Mouse (Mus musculus) forebrain, embryonic 14.5 days (tissue): ENCODE measurements around the gene Tex33. TPM values are rescaled to one million over a fixed set of nuclear protein-coding genes. Genes with fewer than 3 reads are reported as not detected.
"Not testable (repeated sequence)": the region's sequence is repeated elsewhere in the genome, so short reads cannot be mapped to it uniquely, and the experiment has no call there.

Experiments used
- ATAC-seq: fragments of 200-750 bp; cut with Nextera tagmentation; 2 replicates; pipeline ENCODE4 v1.8.0; 2017; ENCODE audit warnings: mild to moderate bottlenecking, moderate library complexity
- DNase-seq: peaks from one replicate; pipeline ENCODE4 v3.0.0-alpha.2; 2015; ENCODE audit warnings: low spot score
- H3K27ac ChIP-seq: fragments of 300-500 bp; sonication (generic); 2 replicates; pipeline ENCODE4 v1.5.1; 2014; ENCODE audit warnings: low read depth, mild to moderate bottlenecking, control low read depth, low read length, moderate library complexity
- H3K27me3 ChIP-seq: fragments of 300-500 bp; sonication (generic); replicated peaks from 2 replicates; pipeline ENCODE4 v1.6.1; 2014; ENCODE audit warnings: low read length, control low read depth, mixed read lengths; ENCODE audit not compliant: control insufficient read depth, insufficient read depth
- H3K36me3 ChIP-seq: fragments of 300-500 bp; sonication (generic); 2 replicates; pipeline ENCODE4 v1.6.1; 2014; ENCODE audit warnings: low read length, control low read depth; ENCODE audit not compliant: control insufficient read depth, insufficient read depth
- H3K4me1 ChIP-seq: fragments of 300-500 bp; sonication (generic); 2 replicates; pipeline ENCODE4 v1.6.1; 2014; ENCODE audit warnings: antibody characterized with exemption, low read length, control low read depth; ENCODE audit not compliant: control insufficient read depth, insufficient read depth
- H3K4me2 ChIP-seq: fragments of 300-500 bp; sonication (generic); 2 replicates; pipeline ENCODE4 v1.6.1; 2014; ENCODE audit warnings: mild to moderate bottlenecking, control low read depth, low read length
- H3K4me3 ChIP-seq: fragments of 300-500 bp; sonication (generic); 2 replicates; pipeline ENCODE4 v1.5.1; 2014; ENCODE audit warnings: low read depth, low read length, control low read depth
- H3K9ac ChIP-seq: fragments of 300-500 bp; sonication (generic); 2 replicates; pipeline ENCODE4 v1.6.1; 2014; ENCODE audit warnings: mild to moderate bottlenecking, low read length, control low read depth, moderate library complexity
- H3K9me3 ChIP-seq: fragments of 300-500 bp; sonication (generic); replicated peaks from 2 replicates; pipeline ENCODE4 v1.6.1; 2016; ENCODE audit warnings: low read length, control low read depth, mixed read lengths; ENCODE audit not compliant: control insufficient read depth
- whole genome bisulfite sequencing: fragments of 180-500 bp; shearing (Covaris S2); extraction: QIAGEN DNeasy Blood & Tissue Kit; methylation state at CpG from one replicate; pipeline ENCODE4 v1.1.7; 2014; 5-methylcytosine and 5-hydroxymethylcytosine counted together
- polyA plus RNA-seq: library from polyadenylated mRNA; unstranded; fragments of >200 nt; fragmentation: Nextera tagmentation; extraction: Ambion mirVana; gene quantifications from 2 replicates; pipeline ENCODE4 v1.2.1, GENCODE M21; 2014

Gene Tex33
- polyA plus RNA-seq, 1 experiment from 2014 or later: not detected

DNA sequence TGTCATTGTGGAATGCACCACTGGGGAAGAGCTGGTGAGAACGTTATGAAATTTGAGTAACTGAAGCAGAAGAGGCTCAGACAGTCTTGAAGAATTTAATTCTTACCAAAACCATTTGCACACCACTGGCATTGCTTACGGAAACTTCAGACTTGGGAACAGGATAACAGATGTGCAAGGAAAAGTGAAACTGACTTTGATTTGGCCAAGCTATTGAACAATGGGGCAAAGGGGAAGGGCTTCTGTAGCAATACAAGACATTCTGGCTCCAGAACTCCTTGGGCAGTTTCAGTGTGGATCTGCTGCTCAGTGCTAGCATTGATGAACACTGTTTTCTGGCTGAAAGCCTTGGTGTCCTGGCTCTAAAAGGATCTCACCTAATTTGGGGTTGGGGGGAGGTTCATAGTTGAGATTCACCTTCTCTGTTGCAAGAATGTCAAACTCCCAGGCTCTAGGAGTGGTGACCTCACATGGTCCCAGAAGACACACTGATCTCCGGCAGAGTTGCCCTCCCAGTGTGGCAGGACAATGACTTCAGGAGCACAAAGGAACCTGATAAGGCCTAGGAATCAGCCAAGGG lies 44.0 kb downstream of the Tex33 start:
- Histone ChIP-seq H3K4me1 (no peaks in the 10 kb centered on the region), H3K9me3 (no peaks in the 10 kb centered on the region), H3K4me3 (no peak overlapping the region), H3K4me2 (no peak overlapping the region), H3K27ac (no peak overlapping the region), H3K36me3 (no peaks in the 10 kb centered on the region), H3K27me3 (no peaks in the 10 kb centered on the region), H3K9ac (no peak overlapping the region)
- DNase-seq (no peak), ATAC-seq (no peak)
- WGBS: 60% methylated on average over 3 of the region's 3 CpGs

- no peak overlapping the region for H3K27ac ChIP-seq
- 91% methylated on average over 3 of the region's 3 CpGs for WGBS
- ATAC-seq: no peak
- no peak overlapping the region for H3K4me3 ChIP-seq
- no peaks in the 10 kb centered on the region for H3K9me3 ChIP-seq
- H3K9ac ChIP-seq: no peak overlapping the region
- no peaks in the 10 kb centered on the region for H3K4me1 ChIP-seq
- no peaks in the 10 kb centered on the region for H3K27me3 ChIP-seq
- H3K4me2 ChIP-seq: no peak overlapping the region
- no peak for DNase-seq
- no peaks in the 10 kb centered on the region for H3K36me3 ChIP-seq
Observed at GRCm38 (mm10) chr15:78344567-78344966, 51.1 kb downstream of the Tex33 start.

GRCm38 (mm10) chr15:78343683-78344082 lies 52.0 kb downstream of the Tex33 start:
- Histone ChIP-seq H3K36me3 (no peaks in the 10 kb centered on the region), H3K9me3 (no peaks in the 10 kb centered on the region), H3K27ac (no peak overlapping the region), H3K27me3 (no peaks in the 10 kb centered on the region), H3K9ac (no peak overlapping the region), H3K4me1 (no peaks in the 10 kb centered on the region), H3K4me3 (no peak overlapping the region), H3K4me2 (no peak overlapping the region)
- DNase-seq (no peak), ATAC-seq (no peak)
- 28% methylated on average over 1 of the region's 1 CpGs for WGBS

- H3K4me3 ChIP-seq, H3K27me3 ChIP-seq, H3K4me2 ChIP-seq, H3K9ac ChIP-seq, H3K36me3 ChIP-seq, DNase-seq, ATAC-seq, H3K27ac ChIP-seq, H3K4me1 ChIP-seq, H3K9me3 ChIP-seq: not testable (repeated sequence)
- 72% methylated on average over 5 of the region's 7 CpGs for WGBS
Observed at GRCm38 (mm10) chr15:78340919-78341318, 54.8 kb downstream of the Tex33 start.

DNA sequence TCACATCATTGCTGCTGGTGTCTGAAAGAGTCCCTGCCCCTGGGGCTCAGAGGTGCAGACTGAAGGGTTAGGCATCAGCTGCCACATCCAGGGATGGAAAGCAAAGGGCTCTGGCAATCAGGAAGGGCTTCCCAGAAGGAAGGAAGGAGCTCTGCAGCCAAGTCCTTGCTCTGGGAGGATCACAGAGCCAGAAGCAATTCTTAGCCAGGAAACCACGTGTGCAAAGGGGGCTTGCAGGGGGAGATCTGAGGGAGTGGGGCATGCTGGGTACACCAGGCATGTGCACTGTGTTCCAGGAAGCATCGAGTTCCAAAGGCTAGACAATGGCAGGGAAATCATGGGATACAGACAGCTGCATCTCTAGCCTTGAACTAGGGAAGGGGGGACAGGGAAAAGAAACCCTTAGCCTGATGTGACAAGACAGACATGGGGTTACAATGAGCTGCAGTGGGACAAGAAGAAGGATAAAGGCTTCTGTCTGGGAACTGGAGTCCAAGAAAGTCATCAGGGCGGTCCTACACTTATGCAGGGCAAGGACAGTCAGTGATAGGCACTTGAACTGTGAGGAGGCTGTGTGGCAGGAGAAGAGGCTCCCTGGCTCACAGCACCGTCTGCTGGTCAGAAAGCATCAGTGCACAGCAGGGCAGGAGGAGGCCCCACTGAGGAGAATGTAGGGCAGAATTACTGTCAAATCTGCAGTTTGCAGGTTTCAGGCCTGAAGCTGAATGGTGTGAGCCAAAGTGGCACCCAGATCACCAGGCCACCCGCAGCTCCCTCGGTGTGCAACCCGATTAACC lies 55.9 kb downstream of the Tex33 start:
- ATAC-seq, H3K36me3 ChIP-seq, H3K9ac ChIP-seq, H3K27me3 ChIP-seq, H3K4me1 ChIP-seq, H3K27ac ChIP-seq, H3K4me3 ChIP-seq, H3K4me2 ChIP-seq, H3K9me3 ChIP-seq: not testable (repeated sequence)
- peak; percentile 42 for DNase-seq
- WGBS: 26% methylated on average over 7 of the region's 7 CpGs

DNA sequence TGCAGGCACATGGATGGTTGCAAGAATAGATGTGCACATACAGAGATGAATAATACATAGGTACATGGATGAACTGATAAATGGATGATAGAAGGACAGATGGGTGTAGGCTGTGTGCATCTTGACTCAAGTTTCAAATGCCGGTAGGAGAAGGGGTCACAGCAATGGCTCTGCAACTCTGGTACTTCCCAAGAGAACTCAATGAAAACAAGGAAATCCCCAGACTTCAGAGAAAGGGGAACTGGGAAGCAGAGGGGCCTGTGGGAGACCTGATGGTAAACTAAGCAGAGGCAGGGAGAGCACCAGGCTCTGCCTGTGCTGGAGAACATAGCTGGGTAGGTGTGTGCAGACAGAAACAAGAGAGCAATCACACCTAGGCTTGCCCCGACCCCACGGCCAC lies 61.3 kb downstream of the Tex33 start:
- ATAC-seq: no peak
- 86% methylated on average over 3 of the region's 3 CpGs for WGBS
- H3K4me1 ChIP-seq: no peaks in the 10 kb centered on the region
- no peaks in the 10 kb centered on the region for H3K9me3 ChIP-seq
- H3K36me3 ChIP-seq: no peaks in the 10 kb centered on the region
- H3K27ac ChIP-seq: no peak overlapping the region
- no peak for DNase-seq
- H3K9ac ChIP-seq: no peak overlapping the region
- no peaks in the 10 kb centered on the region for H3K27me3 ChIP-seq
- H3K4me2 ChIP-seq: no peak overlapping the region
- H3K4me3 ChIP-seq: no peak overlapping the region

DNA sequence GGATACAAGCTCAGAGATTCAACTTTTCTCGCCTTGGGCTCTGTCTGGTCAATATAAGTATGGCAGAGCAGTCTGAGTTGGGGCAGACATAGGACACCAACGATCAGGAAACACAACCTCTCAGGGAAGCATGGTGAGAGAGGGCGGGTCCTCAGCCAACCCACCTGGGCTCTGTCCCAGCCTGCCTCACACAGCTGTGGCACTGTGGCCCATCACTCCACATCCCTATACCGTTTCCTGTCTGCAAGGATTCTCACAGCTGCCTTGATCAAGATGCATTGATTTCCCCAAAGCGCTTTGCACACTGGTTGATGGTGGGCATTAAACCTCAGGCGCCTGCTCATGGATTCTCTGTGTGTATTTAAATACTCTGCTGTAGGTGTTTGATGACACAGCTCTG lies 62.7 kb downstream of the Tex33 start:
- H3K9ac ChIP-seq: no peak overlapping the region
- WGBS: 81% methylated on average over 6 of the region's 6 CpGs
- H3K4me2 ChIP-seq: no peak overlapping the region
- no peak for ATAC-seq
- no peak overlapping the region for H3K4me3 ChIP-seq
- H3K36me3 ChIP-seq: no peaks in the 10 kb centered on the region
- H3K9me3 ChIP-seq: no peaks in the 10 kb centered on the region
- no peak for DNase-seq
- no peaks in the 10 kb centered on the region for H3K27me3 ChIP-seq
- H3K27ac ChIP-seq: no peak overlapping the region
- no peaks in the 10 kb centered on the region for H3K4me1 ChIP-seq

GRCm38 (mm10) chr15:78331523-78332340 lies 64.0 kb downstream of the Tex33 start:
- no peak overlapping the region for H3K4me3 ChIP-seq
- ATAC-seq (no peak), DNase-seq (no peak)
- H3K27me3 ChIP-seq: no peaks in the 10 kb centered on the region
- WGBS: 71% methylated on average over 5 of the region's 5 CpGs
- H3K9ac ChIP-seq: no peak overlapping the region
- no peaks in the 10 kb centered on the region for H3K36me3 ChIP-seq
- H3K4me1 ChIP-seq: no peaks in the 10 kb centered on the region
- no peak overlapping the region for H3K27ac ChIP-seq
- no peaks in the 10 kb centered on the region for H3K9me3 ChIP-seq
- no peak overlapping the region for H3K4me2 ChIP-seq

- H3K4me1 ChIP-seq: no peaks in the 10 kb centered on the region
- H3K4me2 ChIP-seq: no peak overlapping the region
- H3K36me3 ChIP-seq: no peaks in the 10 kb centered on the region
- H3K27ac ChIP-seq: no peak overlapping the region
- no peaks in the 10 kb centered on the region for H3K9me3 ChIP-seq
- ATAC-seq (no peak), DNase-seq (no peak)
- WGBS: 85% methylated on average over 4 of the region's 4 CpGs
- no peaks in the 10 kb centered on the region for H3K27me3 ChIP-seq
- H3K4me3 ChIP-seq: no peak overlapping the region
- no peak overlapping the region for H3K9ac ChIP-seq
Observed at GRCm38 (mm10) chr15:78330706-78331105, 65.0 kb downstream of the Tex33 start.
